Mouse (Mus musculus): Measurements from ENCODE around the gene Hs3st1.

GRCm38 (mm10) chr5:39803941-39804340 lies 48.7 kb upstream of the Hs3st1 start:
- TF ChIP-seq CTCF (IDR thresholded peaks at IDR 0.05; ENCODE audit: borderline replicate concordance, insufficient read depth, low read depth, low read length) (no peak), POLR2A (IDR thresholded peaks at IDR 0.05; ENCODE audit: borderline replicate concordance, insufficient read depth, low read length) (no peak)

Measured in cerebellum, adult 2 months (tissue).